Mouse (Mus musculus) bone marrow, adult 2 months (tissue): ENCODE measurements around the gene Megf6. TPM values are rescaled to one million over a fixed set of nuclear protein-coding genes. Genes with fewer than 3 reads are reported as not detected.

Experiments used
- H3K27ac ChIP-seq: fragments of 200-500 bp; 2 replicates; pipeline ENCODE4 v1.5.1; 2012; ENCODE audit warnings: low read depth, mild to moderate bottlenecking, control low read depth, inconsistent platforms, low read length; ENCODE audit not compliant: control insufficient read depth, poor library complexity, insufficient read depth
- H3K4me1 ChIP-seq: fragments of 200-500 bp; 2 replicates; pipeline ENCODE4 v1.6.1; 2011; ENCODE audit warnings: low read length; ENCODE audit not compliant: control insufficient read depth, insufficient read depth
- H3K4me3 ChIP-seq: fragments of 200-500 bp; replicated peaks from 2 replicates; pipeline ENCODE3; 2011; ENCODE audit warnings: mild to moderate bottlenecking, low read depth, low read length, control low read depth; ENCODE audit not compliant: control insufficient read depth
- CTCF ChIP-seq: fragments of 200-500 bp; IDR thresholded peaks from 2 replicates; pipeline ENCODE4 v1.5.1; 2011; ENCODE audit warnings: low read length, control low read depth; ENCODE audit not compliant: control insufficient read depth, insufficient read depth
- POLR2A ChIP-seq: fragments of 200-500 bp; IDR thresholded peaks from 2 replicates; pipeline ENCODE4 v1.6.1; 2011; ENCODE audit warnings: low read depth, mild to moderate bottlenecking, control low read depth, low read length, borderline replicate concordance; ENCODE audit not compliant: control insufficient read depth
- WGBS: fragments of 180-500 bp; shearing (Covaris S2); methylation state at CpG from one replicate; pipeline ENCODE4 v1.1.7; 2018; 5-methylcytosine and 5-hydroxymethylcytosine counted together
- polyA plus RNA-seq: library from polyadenylated mRNA; stranded (reverse); fragments of >200 nt; gene quantifications from 2 replicates; pipeline ENCODE4 v1.2.4, GENCODE M21; 2011; ENCODE audit warnings: low replicate concordance; ENCODE audit not compliant: missing spikeins, insufficient read depth, insufficient read length

The Megf6 gene
- polyA plus RNA-seq, 1 experiment: 0.22 TPM

- Histone ChIP-seq H3K27ac (no peak overlapping the region), H3K4me3 (no peak overlapping the region), H3K4me1 (no peaks in the 10 kb centered on the region)
- 57% methylated on average over 4 of the region's 4 CpGs for WGBS
- TF ChIP-seq POLR2A (no peak), CTCF (no peak)
These were observed 142.5 kb downstream of the Megf6 start for GRCm38 (mm10) chr4:154312935-154313621.

GRCm38 (mm10) chr4:154313622-154313967 lies 143.1 kb downstream of the Megf6 start:
- 68% methylated on average over 11 of the region's 11 CpGs for WGBS
- H3K4me1 ChIP-seq: no peaks in the 10 kb centered on the region
- H3K27ac ChIP-seq: no peak overlapping the region
- H3K4me3 ChIP-seq: no peak overlapping the region
- TF ChIP-seq CTCF (no peak), POLR2A (no peak)

Other genes starting within 250 kb of the Megf6 start
- 60.4 and 78.7 TPM in 2 replicates for gene A430005L14Rik, start 213.5 kb upstream of the Megf6 start, polyA plus RNA-seq
- gene Dffb, start 195.6 kb upstream of the Megf6 start, polyA plus RNA-seq: 5.7 and 15.7 TPM in 2 replicates
- gene Cep104, start 195.5 kb upstream of the Megf6 start, polyA plus RNA-seq: 7.9 and 11.1 TPM in 2 replicates
- 26.3 and 28.8 TPM in 2 replicates for gene Lrrc47, start 159.0 kb upstream of the Megf6 start, polyA plus RNA-seq
- 67.7 and 73.2 TPM in 2 replicates for gene Smim1, start 144.5 kb upstream of the Megf6 start, polyA plus RNA-seq
- not detected in 2 replicates for gene Ccdc27, start 128.1 kb upstream of the Megf6 start, polyA plus RNA-seq
- not detected in 2 replicates for gene Trp73, start 30.5 kb upstream of the Megf6 start, polyA plus RNA-seq
- gene Wrap73, start 28.4 kb upstream of the Megf6 start, polyA plus RNA-seq: 7.4 and 9.0 TPM in 2 replicates
- gene Tprgl, start 10.1 kb upstream of the Megf6 start, polyA plus RNA-seq: 101 and 105 TPM in 2 replicates
- 1.7 TPM in 1 of 2 replicates, not detected in the other for gene Arhgef16, start 130.9 kb downstream of the Megf6 start, polyA plus RNA-seq
- not detected in 2 replicates for gene B230104I21Rik, start 165.4 kb downstream of the Megf6 start, polyA plus RNA-seq